Mouse (Mus musculus) lung, postnatal 10 days (tissue): Measurements from ENCODE around the gene Rprml.

Experiments used
- DNase-seq: peaks from one replicate; pipeline ENCODE4 v3.0.0; 2021

Gene Rprml

GRCm38 (mm10) chr11:103649301-103649982 is at the start of gene Rprml:
TSS of gene Rprml (plus strand) at chr11:103649570.
- no peak for DNase-seq

- no peak for DNase-seq
Measured at GRCm38 (mm10) chr11:103606611-103607010, 42.8 kb upstream of the Rprml start.

GRCm38 (mm10) chr11:103610772-103611171 is 38.6 kb upstream of the Rprml start:
- no peak for DNase-seq

GRCm38 (mm10) chr11:103621040-103621439 is 28.3 kb upstream of the Rprml start, which contains the start of gene Gm884:
TSS of gene Gm884 (minus strand) at chr11:103621140.
- DNase-seq: no peak

DNA sequence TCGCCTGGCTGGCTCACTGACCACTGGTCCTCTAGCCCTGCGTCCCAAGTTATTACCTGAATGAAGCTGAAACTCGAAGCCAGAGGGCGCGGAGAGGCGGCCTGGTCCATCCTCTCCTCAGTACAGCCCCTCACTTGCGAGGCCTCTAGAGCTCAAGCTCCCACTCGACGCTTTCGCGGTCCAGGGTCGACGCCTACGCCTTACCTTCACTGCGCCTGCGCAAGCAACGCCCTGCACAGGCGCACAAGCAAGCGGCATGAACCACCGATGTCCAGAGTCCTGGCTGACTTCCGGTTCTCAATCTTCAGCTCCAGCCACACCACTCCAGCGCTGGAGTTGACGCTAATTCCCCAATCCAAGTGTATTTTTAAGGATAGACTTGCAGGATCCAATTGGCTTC is 21.9 kb upstream of the Rprml start:
- no peak for DNase-seq

GRCm38 (mm10) chr11:103634806-103635205 is 14.6 kb upstream of the Rprml start:
- DNase-seq: no peak

DNA sequence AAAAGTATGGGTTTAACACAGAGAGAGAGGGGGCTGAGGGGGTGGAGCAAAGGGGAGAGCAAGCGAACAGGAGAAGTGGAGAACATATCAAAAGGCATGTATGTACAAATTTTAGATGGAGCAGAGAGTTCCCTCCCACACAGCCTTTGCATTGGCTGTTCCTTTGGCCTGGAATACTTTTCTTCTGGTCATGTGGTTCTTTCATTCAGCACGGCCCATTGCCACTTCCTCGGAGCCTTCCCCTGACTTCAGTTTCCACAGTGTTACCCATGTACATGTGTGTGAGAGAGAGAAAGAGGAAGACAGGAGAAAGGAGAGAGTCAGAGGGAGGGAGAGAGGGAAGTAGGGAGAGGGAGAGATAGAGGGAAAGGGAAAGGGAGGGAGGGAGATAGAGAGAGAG is 13.9 kb upstream of the Rprml start:
- DNase-seq: no peak

GRCm38 (mm10) chr11:103636261-103636660 is 13.1 kb upstream of the Rprml start:
- no peak for DNase-seq

- DNase-seq: no peak
Measured at GRCm38 (mm10) chr11:103638790-103639189, 10.6 kb upstream of the Rprml start, which contains the start of gene Lyzl6. TSS of gene Lyzl6 (minus strand) at chr11:103638890.

GRCm38 (mm10) chr11:103639407-103639946 is 9.9 kb upstream of the Rprml start:
- peak; percentile 71 for DNase-seq

- no peak for DNase-seq
Measured at GRCm38 (mm10) chr11:103643211-103643610, 6.2 kb upstream of the Rprml start.

DNA sequence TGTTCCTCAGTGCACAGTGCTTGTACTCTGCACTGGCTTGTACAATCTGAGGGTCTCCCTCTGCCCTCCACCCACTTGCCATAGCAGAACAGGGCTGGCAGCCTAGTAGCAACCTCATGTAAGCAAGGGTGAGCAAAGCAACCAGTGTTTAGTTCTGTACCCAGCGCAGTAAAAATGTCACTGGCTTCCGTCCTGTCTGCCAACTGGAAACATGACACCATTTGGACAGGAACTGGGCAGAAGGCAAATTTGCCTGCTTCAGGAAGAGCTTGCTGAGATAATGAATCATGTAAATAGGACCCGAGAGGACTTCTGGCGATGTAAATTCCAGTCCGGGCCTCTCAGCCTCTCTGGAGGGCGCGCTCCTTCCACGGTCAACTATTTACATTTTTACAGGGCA is 3.6 kb upstream of the Rprml start:
- no peak for DNase-seq

- DNase-seq: no peak
Measured at GRCm38 (mm10) chr11:103646301-103646700, 3.1 kb upstream of the Rprml start.

DNA sequence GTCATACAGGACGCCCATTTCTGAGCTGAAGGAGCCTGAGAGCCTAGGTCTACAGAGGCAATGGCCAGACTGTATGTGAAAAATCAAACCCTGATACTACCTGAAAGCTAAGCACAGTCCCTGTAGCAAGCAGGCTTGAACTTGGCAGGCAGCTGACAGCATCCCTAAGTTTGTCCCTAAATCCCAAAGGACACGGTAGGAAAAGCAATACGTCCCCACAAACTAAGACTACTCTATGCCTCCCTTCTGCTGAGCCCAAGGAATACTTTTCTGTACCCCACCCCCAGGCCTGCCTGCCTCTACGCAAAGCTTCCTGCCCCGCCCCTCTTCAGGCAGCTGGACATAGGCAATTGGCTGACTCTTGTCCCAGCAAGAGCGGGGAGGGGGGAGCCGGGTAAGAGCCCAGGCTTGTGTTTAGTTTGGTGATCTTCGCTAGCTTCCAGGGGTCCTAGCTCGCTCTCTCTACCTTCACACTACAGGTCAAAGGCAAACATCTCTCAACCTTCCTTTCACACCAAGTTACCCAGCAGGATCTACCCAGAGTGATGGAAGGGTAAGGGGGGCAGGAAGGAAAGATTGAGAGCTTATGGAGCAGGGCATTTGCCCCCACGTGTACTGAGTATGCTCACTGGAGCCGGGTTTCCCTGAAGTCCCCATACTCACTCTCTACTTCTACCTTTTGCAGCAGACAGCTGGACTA is 1.3 kb upstream of the Rprml start:
- DNase-seq: peak; percentile 47

GRCm38 (mm10) chr11:103648656-103649055 is 714 bp upstream of the Rprml start:
- no peak for DNase-seq

GRCm38 (mm10) chr11:103649983-103650493 is 668 bp downstream of the Rprml start:
- DNase-seq: no peak

DNA sequence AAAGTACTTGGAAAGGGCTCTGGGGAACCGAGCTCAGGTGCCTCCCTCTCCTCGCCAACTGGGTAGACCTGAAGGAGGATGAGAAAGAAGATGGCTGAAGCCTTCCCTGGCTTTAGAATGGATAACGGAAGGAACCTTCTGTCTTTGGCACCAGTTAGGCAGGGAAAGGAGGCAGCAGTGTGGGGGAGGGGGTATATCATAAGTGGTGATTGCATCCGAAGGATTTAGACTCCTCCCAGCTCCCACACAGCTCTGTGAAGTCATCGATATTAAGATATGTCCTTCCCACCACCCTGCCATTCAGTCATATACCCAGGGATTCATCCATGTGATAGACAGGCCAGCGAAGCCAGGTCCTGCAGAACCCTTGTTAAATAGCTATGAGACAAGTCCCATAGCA is 2.1 kb downstream of the Rprml start:
- no peak for DNase-seq

GRCm38 (mm10) chr11:103653359-103653965 is 4.1 kb downstream of the Rprml start:
- no peak for DNase-seq

DNA sequence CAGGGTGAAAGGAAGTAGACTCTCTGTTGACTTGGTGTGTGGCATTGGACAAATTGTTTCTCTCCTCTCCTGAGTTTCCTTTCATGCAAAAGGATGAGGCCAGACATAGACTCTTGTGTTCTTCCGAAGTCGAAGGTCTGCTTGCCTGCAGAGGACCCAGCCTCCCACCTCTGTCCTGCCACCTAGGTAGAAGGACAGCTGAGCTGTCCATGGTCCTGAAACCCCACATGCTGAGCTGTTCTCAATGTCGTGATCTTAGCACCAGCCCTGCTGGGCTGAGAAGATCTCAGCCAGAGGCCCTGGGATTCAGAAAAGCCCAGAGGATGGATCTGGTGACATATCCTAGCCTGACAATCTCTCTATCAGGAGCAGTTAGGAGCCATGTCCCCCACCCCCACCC is 7.2 kb downstream of the Rprml start:
- peak; percentile 56 for DNase-seq

DNA sequence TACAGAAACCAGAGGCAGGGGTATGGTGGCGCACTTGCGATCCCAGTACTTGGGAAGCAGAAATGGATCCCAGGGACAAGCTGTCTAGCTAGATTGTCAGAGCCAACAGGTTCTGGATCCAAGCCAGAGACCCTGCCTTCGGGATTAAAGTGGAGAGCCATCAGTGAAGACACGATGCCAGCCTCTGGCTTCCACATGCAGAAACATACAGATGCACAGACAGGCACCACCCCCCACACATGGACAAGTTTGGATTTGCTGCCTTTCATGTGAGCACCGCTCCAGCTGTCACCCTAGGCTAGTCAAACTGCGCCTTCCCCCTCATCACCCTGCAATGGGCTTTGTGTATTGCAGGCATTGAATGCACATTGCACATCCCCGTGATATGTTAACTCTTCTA is 8.8 kb downstream of the Rprml start:
- DNase-seq: no peak

DNA sequence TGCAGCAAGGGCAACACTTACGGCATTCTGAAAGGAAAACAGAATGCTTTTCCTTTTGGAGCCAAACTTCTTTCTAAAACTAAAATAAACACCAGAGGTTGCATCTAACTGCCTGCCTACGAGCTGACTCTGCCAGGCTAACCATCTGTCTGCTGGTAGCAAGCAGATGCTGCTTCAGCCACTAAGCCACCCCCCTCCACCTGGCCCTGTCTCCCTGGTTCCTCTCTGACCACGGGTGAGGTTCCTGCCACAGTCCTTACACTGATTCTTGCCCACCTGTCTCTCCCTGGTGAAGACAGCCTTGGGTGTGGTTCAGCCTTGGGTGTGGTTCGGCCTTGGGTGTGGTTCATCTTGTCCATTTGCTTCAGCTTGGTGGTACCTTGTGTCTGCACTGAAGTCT is 12.5 kb downstream of the Rprml start:
- DNase-seq: no peak

- DNase-seq: no peak
Measured at GRCm38 (mm10) chr11:103662546-103662945, 13.2 kb downstream of the Rprml start.

GRCm38 (mm10) chr11:103663119-103663518 is 13.7 kb downstream of the Rprml start:
- DNase-seq: no peak

GRCm38 (mm10) chr11:103665695-103666094 is 16.3 kb downstream of the Rprml start:
- DNase-seq: no peak
